Mouse (Mus musculus) stomach, embryonic 16.5 days (tissue): ENCODE measurements around the gene Nt5e. TPM values are rescaled to one million over a fixed set of nuclear protein-coding genes. Genes with fewer than 3 reads are reported as not detected.

Source experiments
- ATAC-seq: fragments of 200-750 bp; cut with Nextera tagmentation; 2 replicates; pipeline ENCODE4 v1.8.0; 2017; ENCODE audit warnings: moderate number of reproducible peaks, moderate TSS enrichment; ENCODE audit not compliant: insufficient read depth, low FRiP score
- H3K27ac ChIP-seq: fragments of 300-500 bp; sonication (generic); 2 replicates; pipeline ENCODE4 v1.5.1; 2014; ENCODE audit warnings: low read length
- H3K27me3 ChIP-seq: fragments of 300-500 bp; sonication (generic); 2 replicates; pipeline ENCODE4 v1.6.1; 2014; ENCODE audit warnings: low read length, control low read depth, mixed read lengths; ENCODE audit not compliant: control insufficient read depth, insufficient read depth
- H3K36me3 ChIP-seq: fragments of 300-500 bp; sonication (generic); 2 replicates; pipeline ENCODE4 v1.6.1; 2014; ENCODE audit warnings: low read length; ENCODE audit not compliant: control insufficient read depth, insufficient read depth
- H3K4me1 ChIP-seq: fragments of 300-500 bp; sonication (generic); 2 replicates; pipeline ENCODE4 v1.6.1; 2014; ENCODE audit warnings: low read length, control low read depth, mixed read lengths; ENCODE audit not compliant: control insufficient read depth, insufficient read depth
- H3K4me2 ChIP-seq: fragments of 300-500 bp; sonication (generic); 2 replicates; pipeline ENCODE4 v1.6.1; 2014; ENCODE audit warnings: low read depth, low read length, mixed read lengths
- H3K4me3 ChIP-seq: fragments of 300-500 bp; sonication (generic); replicated peaks from 2 replicates; pipeline ENCODE4 v1.5.1; 2014; ENCODE audit warnings: mild to moderate bottlenecking, low read length
- H3K9ac ChIP-seq: fragments of 300-500 bp; sonication (generic); 2 replicates; pipeline ENCODE4 v1.6.1; 2014; ENCODE audit warnings: low read length
- H3K9me3 ChIP-seq: fragments of 300-500 bp; sonication (generic); replicated peaks from 2 replicates; pipeline ENCODE4 v1.6.1; 2016; ENCODE audit warnings: low read length, control low read depth; ENCODE audit not compliant: control insufficient read depth
- WGBS: fragments of 180-500 bp; shearing (Covaris S2); extraction: QIAGEN DNeasy Blood & Tissue Kit; methylation state at CpG from one replicate; pipeline ENCODE4 v1.1.7; 2014; 5-methylcytosine and 5-hydroxymethylcytosine counted together
- polyA plus RNA-seq: library from polyadenylated mRNA; unstranded; fragments of >200 nt; fragmentation: Nextera tagmentation; extraction: Ambion mirVana; gene quantifications from 2 replicates; pipeline ENCODE4 v1.2.1, GENCODE M21; 2015

The Nt5e gene
- polyA plus RNA-seq, 1 experiment from 2014 or later: 6.5 TPM

DNA sequence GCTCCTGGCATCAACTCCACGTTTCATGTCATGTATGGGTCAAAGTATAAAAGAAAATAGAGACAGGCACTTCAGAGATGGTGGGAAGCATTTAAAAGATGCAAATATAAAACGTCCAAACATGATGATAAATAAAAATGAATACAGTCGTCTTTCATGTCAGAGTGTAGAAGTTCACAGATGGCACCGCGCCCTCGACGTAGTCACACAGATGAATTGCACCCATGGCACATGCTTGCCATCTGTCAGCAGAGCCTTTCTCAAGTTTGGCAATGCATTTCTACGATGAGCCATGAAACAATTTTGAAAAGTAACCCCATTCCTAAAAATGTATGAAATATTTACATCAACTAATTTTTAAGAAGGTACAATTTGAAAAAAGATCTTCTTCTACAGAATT is 67.9 kb downstream of the Nt5e start:
- no peak overlapping the region for H3K4me2 ChIP-seq
- no peak for ATAC-seq
- 85% methylated on average over 8 of the region's 8 CpGs for WGBS
- no peaks in the 10 kb centered on the region for H3K27me3 ChIP-seq
- no peaks in the 10 kb centered on the region for H3K9me3 ChIP-seq
- H3K9ac ChIP-seq: no peak overlapping the region
- H3K4me3 ChIP-seq: no peak overlapping the region
- H3K27ac ChIP-seq: no peak overlapping the region
- no peaks in the 10 kb centered on the region for H3K4me1 ChIP-seq
- peaks cover 11% of the 10 kb centered on the region; the same call in 1 of the 2 replicates for H3K36me3 ChIP-seq

DNA sequence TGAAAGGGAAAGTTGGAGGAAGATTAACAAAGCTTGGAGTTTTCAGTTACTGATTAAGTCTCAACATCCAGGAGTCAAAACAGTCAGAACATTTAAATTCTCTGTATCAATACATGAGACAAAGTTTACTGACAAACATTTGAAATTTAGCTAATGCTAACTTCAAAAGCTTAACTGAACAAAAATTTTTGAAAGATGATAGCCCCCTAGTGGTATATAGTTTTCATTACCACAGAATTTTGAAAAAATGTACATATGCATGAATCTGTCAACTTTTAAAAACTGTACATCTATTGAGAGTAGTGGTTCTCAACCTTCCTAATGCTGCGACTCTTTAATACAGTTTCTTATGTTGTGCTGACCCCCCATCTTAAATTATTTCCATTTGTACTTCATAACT is 71.5 kb downstream of the Nt5e start:
- no peak overlapping the region for H3K4me3 ChIP-seq
- no peak overlapping the region for H3K27ac ChIP-seq
- no peaks in the 10 kb centered on the region for H3K9me3 ChIP-seq
- WGBS: 73% methylated on average over 1 of the region's 1 CpGs
- H3K9ac ChIP-seq: no peak overlapping the region
- no peaks in the 10 kb centered on the region for H3K27me3 ChIP-seq
- no peaks in the 10 kb centered on the region for H3K4me1 ChIP-seq
- peaks cover 10% of the 10 kb centered on the region; the same call in 1 of the 2 replicates for H3K36me3 ChIP-seq
- H3K4me2 ChIP-seq: no peak overlapping the region
- ATAC-seq: no peak

DNA sequence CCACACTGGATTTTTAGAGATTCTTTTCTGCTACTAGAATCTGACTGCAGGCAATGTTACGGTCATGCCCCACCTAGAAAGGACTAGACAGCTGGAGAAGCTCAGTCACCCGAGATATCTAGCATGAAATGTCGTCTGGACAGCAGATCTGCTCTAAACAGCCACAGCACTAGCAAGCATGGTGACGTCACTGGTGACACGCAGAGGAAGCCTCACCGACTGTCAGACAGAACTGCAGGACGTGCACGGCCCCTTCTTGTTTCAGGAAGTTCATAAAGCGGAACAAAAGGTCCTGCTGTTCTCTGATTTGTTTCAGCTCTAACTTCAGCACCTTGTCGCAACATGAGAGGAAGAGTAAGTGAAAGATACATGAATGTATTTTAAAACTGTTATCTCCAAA is 77.1 kb downstream of the Nt5e start:
- no peak for ATAC-seq
- 67% methylated on average over 10 of the region's 10 CpGs for WGBS
- H3K4me2 ChIP-seq: no peak overlapping the region
- no peaks in the 10 kb centered on the region for H3K4me1 ChIP-seq
- H3K4me3 ChIP-seq: no peak overlapping the region
- H3K36me3 ChIP-seq: no peaks in the 10 kb centered on the region
- H3K27me3 ChIP-seq: no peaks in the 10 kb centered on the region
- H3K9me3 ChIP-seq: no peaks in the 10 kb centered on the region
- no peak overlapping the region for H3K9ac ChIP-seq
- H3K27ac ChIP-seq: no peak overlapping the region

DNA sequence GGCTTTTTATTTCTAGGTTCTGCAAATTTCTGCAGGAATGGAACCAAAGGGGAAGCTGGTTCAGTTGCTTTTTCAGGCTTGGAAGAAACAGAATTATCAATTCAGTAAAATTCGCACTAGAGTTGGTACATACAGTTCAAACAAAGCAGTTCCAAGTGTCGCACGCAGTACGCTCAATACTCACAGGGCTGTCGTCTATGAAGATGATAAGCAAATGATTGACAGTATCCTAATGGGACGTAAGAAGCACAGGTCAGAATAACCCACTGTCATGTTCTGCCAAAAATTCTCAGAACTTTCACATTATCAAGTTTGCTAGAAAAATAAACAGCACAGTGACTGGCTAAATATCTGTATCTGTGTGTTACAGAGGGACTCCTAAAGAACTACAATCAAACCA is 77.5 kb downstream of the Nt5e start:
- ATAC-seq: no peak

DNA sequence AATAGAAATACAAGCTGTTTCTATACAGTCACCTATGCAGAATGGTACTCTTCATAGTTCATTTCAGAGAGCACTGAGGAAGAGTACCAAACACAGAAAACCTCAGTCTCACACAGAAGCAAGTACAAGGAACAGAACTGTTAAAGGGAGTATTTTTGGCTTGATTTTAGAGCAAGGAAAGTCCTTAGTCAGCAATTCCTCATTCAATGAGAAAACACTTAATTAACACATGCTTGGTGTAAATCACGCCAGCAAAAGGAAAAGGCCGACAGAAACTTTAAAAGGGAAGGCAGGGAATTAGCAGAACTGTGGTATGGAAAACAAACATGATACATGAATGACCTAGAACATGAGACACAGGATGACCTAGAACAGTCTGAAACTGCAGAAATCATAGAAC is 83.0 kb downstream of the Nt5e start:
- no peak overlapping the region for H3K4me3 ChIP-seq
- H3K9me3 ChIP-seq: no peaks in the 10 kb centered on the region
- 84% methylated on average over 2 of the region's 2 CpGs for WGBS
- H3K27me3 ChIP-seq: no peaks in the 10 kb centered on the region
- H3K4me1 ChIP-seq: no peaks in the 10 kb centered on the region
- H3K27ac ChIP-seq: no peak overlapping the region
- ATAC-seq: no peak
- peaks cover 3% of the 10 kb centered on the region; the same call in 1 of the 2 replicates for H3K36me3 ChIP-seq
- H3K9ac ChIP-seq: no peak overlapping the region
- H3K4me2 ChIP-seq: no peak overlapping the region

More for the DNA sequence above, 77.5 kb downstream of the Nt5e start:
- WGBS: 82% methylated on average over 6 of the region's 6 CpGs
- no peak overlapping the region for H3K27ac ChIP-seq
- no peaks in the 10 kb centered on the region for H3K27me3 ChIP-seq
- no peaks in the 10 kb centered on the region for H3K36me3 ChIP-seq
- no peak overlapping the region for H3K9ac ChIP-seq
- no peak overlapping the region for H3K4me2 ChIP-seq
- no peaks in the 10 kb centered on the region for H3K4me1 ChIP-seq
- no peaks in the 10 kb centered on the region for H3K9me3 ChIP-seq
- no peak overlapping the region for H3K4me3 ChIP-seq

DNA sequence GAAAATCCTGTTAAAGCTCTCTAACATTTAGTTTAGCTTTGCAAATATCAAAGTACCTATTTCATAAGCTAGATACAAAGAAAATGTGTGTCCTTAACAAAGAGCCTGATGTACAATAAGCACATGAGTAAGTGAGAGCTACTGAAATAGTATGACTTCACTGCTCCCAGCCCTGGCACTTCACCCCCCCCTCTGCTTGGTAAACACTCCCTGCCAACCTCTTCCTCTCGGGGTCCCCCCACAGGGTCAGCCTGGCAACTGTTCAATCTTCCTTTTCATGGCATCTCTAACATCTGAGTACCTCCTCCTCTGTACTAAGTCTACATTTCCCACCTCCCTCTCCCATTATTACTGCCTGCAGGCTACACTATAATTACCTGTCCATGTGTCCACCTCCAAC is 89.8 kb downstream of the Nt5e start:
- H3K4me3 ChIP-seq: no peak overlapping the region
- H3K27ac ChIP-seq: no peak overlapping the region
- 62% methylated on average over 1 of the region's 1 CpGs for WGBS
- no peak overlapping the region for H3K9ac ChIP-seq
- H3K9me3 ChIP-seq: no peaks in the 10 kb centered on the region
- no peak for ATAC-seq
- H3K4me1 ChIP-seq: no peaks in the 10 kb centered on the region
- no peaks in the 10 kb centered on the region for H3K27me3 ChIP-seq
- H3K4me2 ChIP-seq: no peak overlapping the region
- H3K36me3 ChIP-seq: no peaks in the 10 kb centered on the region

Other genes with a start within 250 kb of the Nt5e start
- gene Snx14, start 111.8 kb downstream of the Nt5e start, polyA plus RNA-seq: 35.6 and 36.0 TPM in 2 replicates
- 0.40 and 1.2 TPM in 2 replicates for gene Gm20537, start 129.4 kb downstream of the Nt5e start, polyA plus RNA-seq
- gene Syncrip, start 155.4 kb downstream of the Nt5e start, polyA plus RNA-seq: 79.8 and 87.4 TPM in 2 replicates
- 10.6 and 12.2 TPM in 2 replicates for gene Zfp949, start 220.8 kb downstream of the Nt5e start, polyA plus RNA-seq